In genomic region chr2:125228472-125229409, GRCm38 (mm10) we compare ENCODE assay signal across 13 mouse cellular contexts.
"Had no signal": no experiment of that assay in that cellular context is flagged by ENCODE, and none has a peak within 500 bp of the region (broad histone marks: within the 10 kb centered on the region; RNA-seq: fewer than 3 reads in every experiment).

No protein-coding gene starts in this region.

- H3K4me1 ChIP-seq: midbrain, embryonic 12.5 days had no signal

- H3K9me3 ChIP-seq: limb, embryonic 13.5 days; midbrain, embryonic 12.5 days had no signal

- DNase-seq: kidney, adult 8-10 months; kidney, postnatal 25 days; layer of hippocampus, postnatal 36 days; left cerebral cortex, postnatal 4 days; lung, adult 2 months; lung, postnatal 36 days; right cerebral cortex, adult 18-20 months; right cerebral cortex, postnatal 25 days; thymus, postnatal 36 days had no signal

- ATAC-seq: intestine, postnatal 0 days; lung, postnatal 0 days had no signal

- H3K27me3 ChIP-seq: limb, embryonic 13.5 days; midbrain, embryonic 12.5 days had no signal

- H3K36me3 ChIP-seq: limb, embryonic 13.5 days; midbrain, embryonic 12.5 days had no signal

- H3K4me2 ChIP-seq: limb, embryonic 13.5 days; midbrain, embryonic 12.5 days had no signal

- H3K9ac ChIP-seq: limb, embryonic 13.5 days; midbrain, embryonic 12.5 days had no signal

- H3K4me3 ChIP-seq: limb, embryonic 13.5 days; midbrain, embryonic 12.5 days had no signal

- H3K27ac ChIP-seq: limb, embryonic 13.5 days; midbrain, embryonic 12.5 days had no signal
